Mouse (Mus musculus) urinary bladder, adult 18-20 months (tissue): ENCODE results near the gene Slc47a1.

ENCODE experiments used
- DNase-seq, 2 experiments: peaks; one replicate each; pipeline ENCODE4 v3.0.0; 2022; ENCODE audit warnings: low spot score in 2 of 2, mixed read lengths in 2 of 2

Gene Slc47a1

GRCm38 (mm10) chr11:61378651-61379050, 506 bp upstream of the Slc47a1 start:
- DNase-seq, result no peak

DNA sequence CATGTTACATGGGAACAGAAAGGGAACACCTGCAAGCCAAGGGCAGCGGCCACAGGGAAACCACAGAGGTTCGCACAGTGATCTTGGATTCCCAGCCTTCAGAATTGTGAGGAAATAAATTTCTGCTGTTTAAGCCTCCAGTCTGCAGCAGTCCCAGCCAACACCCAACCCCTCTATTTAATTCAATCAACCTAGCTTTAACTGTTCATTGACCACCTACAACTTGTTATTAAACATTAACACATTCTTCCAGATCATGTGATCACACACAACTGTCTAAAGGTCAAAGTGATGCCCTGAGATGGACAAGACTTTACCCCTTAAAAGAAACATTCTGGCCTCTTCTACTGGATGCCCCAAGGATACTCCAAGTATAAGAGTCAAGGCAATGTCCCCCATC, 9.5 kb downstream of the Slc47a1 start:
- no peak for DNase-seq

DNA sequence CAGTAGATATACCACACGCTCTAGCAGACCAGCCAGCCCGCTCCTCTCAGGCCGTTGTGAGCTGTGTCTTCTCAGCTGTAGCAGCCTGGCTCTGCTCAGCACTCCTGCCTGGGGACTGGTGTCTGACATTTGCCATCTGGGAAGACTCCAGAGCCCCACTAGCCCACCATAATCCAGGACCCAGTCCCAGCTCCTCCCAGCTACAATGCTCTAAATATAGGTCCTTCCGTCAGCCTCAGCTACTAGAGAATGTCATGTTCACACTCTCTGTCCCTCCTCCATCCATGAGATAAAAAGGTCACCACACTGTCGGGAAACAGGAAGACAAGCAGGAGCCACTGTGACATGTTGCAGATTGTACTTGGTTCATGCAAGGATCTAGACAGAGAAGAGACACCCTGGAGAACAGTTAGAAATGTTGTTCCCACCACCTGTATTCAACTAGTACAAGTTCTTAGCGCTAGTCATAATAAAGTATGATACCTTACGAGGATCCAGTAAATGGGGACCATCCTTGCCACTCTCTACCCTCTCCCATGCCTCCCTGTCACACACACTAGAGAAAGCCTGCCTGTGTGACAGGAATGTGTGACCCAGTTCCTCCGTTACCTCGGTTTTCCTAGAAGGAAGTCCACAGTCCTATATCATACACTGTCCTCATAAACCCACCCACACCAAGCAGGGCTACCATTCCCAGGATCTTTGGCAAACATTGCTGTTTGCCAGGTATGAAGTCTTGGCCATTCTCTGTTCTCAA, 11.4 kb downstream of the Slc47a1 start:
- DNase-seq, result no peak

GRCm38 (mm10) chr11:61365938-61366337, 12.2 kb downstream of the Slc47a1 start:
- DNase-seq, result no peak

DNA sequence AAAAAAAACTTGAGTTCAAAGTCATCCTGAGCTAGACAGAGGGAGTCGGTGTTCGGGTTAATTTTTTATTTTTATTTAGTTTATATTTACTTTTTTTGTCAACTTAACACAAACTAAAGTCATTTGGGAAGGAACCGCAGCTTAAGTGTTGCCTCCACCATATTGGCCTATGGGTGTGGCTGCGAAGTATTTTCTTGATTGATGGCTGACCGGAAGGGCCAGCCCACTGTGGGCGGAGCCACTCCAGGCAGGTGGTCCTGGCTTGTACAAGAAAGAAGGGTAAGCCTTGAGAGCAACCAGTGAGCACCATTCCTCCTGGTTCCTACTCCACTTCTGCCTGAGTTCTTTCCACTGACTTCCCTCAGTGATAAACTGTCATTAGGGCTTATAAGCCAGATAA, 14.0 kb downstream of the Slc47a1 start:
- DNase-seq, result no peak

- no peak for DNase-seq
Observed at GRCm38 (mm10) chr11:61361515-61362190, 16.5 kb downstream of the Slc47a1 start.

GRCm38 (mm10) chr11:61356600-61356999, 21.5 kb downstream of the Slc47a1 start:
- no peak for DNase-seq

GRCm38 (mm10) chr11:61356111-61356510, 22.0 kb downstream of the Slc47a1 start:
- no peak for DNase-seq

DNA sequence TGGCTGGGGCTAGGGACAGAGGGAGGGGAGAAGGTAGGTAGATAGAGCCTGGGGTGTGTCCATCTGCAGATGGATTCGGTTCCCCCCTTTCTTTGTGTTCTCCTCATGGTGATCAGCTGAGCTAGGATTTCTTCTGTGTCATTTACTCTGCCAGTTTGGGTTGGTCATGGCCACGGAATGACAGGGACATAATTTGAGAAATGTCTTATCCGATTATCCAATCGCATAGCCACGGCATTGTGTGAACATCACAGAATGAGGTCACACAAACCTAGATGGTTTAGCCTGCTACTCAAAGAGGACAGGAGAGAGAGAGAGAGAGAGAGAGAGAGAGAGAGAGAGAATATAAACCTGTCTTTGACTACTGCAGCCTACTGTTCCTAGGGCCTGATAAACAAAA, 22.8 kb downstream of the Slc47a1 start:
- no peak for DNase-seq

GRCm38 (mm10) chr11:61354346-61354745, 23.8 kb downstream of the Slc47a1 start:
- DNase-seq, result peak in 1 of 2 experiments; percentile 17

- no peak for DNase-seq
Observed at GRCm38 (mm10) chr11:61353038-61353437, 25.1 kb downstream of the Slc47a1 start.

GRCm38 (mm10) chr11:61352138-61352651, 25.9 kb downstream of the Slc47a1 start:
- DNase-seq, result peak in 1 of 2 experiments; percentile 25

DNA sequence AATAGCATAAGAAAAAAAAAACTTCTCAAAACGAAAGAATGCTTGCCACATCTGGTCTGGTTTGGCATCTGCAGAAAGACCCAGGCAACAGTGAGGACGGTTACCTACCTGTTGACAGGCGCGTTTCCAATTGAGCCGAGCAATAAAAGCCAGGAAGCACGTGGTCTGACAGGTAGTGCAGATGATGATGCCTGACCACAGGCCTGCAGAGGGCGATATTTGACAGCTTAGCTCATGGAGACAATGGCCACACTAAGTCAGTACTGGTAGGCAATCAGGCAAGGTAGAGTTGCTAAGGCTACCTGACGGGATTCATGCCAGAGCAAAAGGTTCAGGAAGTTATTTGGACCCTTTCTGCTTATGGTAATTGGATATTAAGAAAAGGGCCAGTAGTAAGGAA, 28.8 kb downstream of the Slc47a1 start:
- peak; percentile 62 to 70 for DNase-seq

- DNase-seq, result no peak
Observed at GRCm38 (mm10) chr11:61346133-61346532, 32.0 kb downstream of the Slc47a1 start.

GRCm38 (mm10) chr11:61342505-61343420, 35.4 kb downstream of the Slc47a1 start, which contains the start of gene Slc47a2:
Slc47a2 (minus strand) TSS chr11:61342860.
- DNase-seq, result peak in 1 of 2 experiments; percentile 46

DNA sequence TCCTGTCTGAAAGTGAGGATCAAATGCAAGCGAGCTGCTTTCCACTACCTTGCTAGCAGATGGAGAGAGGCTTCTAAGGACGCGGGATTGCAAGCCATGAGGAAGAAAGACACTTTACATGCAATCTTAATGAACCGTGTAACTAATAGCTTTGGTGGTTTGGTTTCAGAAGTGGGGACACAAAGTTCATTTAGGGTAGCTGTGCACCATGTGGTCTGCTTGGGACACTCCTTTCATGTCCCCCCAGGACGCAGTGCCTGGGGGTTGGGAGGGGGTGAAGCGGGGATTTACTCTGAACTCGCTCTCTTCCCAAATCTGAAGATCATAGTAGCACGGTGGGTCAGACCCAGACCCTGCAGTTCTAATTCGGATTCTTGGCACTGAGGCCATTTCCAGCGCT, 36.2 kb downstream of the Slc47a1 start:
- DNase-seq, result no peak

DNA sequence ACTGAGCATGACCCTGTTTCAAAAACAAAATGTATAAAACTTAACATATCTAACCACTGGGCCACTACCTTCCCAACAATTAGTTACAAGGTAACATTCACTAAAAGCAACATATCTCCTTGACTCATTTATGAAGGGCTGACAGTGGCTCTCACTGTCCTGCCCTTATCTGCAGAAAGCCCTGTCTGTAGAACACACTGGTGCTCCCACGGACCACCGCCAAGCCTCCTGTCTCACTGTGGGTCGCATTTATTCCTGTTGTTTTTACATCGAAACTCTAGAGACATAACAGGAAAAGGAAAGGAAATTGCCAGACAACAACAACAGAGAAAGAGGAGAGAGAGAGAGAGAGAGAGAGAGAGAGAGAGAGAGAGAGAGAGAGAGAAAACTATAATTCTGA, 36.9 kb downstream of the Slc47a1 start:
- DNase-seq, result no peak

- DNase-seq, result no peak
Observed at GRCm38 (mm10) chr11:61340374-61340773, 37.8 kb downstream of the Slc47a1 start.

DNA sequence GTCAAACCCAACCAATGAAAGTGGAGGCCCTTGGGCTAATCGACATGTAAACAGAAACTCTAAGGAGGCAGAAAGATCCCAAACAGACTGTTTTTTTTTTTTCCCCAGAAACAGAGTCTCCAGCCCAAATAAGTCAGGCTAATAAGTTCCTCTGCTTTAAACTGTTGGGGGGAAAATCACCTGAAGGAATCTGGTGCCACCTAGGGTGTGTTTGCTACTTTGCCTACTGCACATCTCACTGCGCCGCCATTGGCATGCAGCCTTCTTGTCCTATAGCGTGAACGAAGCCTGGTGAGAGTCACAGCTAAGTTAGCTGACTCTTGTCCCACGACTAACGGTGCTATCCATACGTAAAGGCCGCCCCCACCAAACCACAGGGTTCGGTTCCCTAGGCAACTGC, 40.6 kb downstream of the Slc47a1 start:
- no peak for DNase-seq

GRCm38 (mm10) chr11:61320904-61321687, 57.0 kb downstream of the Slc47a1 start:
- DNase-seq, result no peak

- DNase-seq, result no peak
Observed at GRCm38 (mm10) chr11:61319923-61320567, 58.1 kb downstream of the Slc47a1 start.
